Mouse (Mus musculus) thymus, adult 2 months (tissue): ENCODE data around the gene Lrp10.
A peak's percentile ranks its signal among the peaks of the same experiment; 100 is the strongest.

Source experiments
- CTCF ChIP-seq: fragments of 200-500 bp; IDR thresholded peaks from 2 replicates; pipeline ENCODE4 v1.5.1; 2012; ENCODE audit warnings: mild to moderate bottlenecking, control low read depth, low read length, moderate library complexity, borderline replicate concordance; ENCODE audit not compliant: control insufficient read depth, poor library complexity, insufficient read depth; ENCODE audit errors: extremely low read depth
- POLR2A ChIP-seq: fragments of 200-500 bp; IDR thresholded peaks from 2 replicates; pipeline ENCODE4 v1.6.1; 2012; ENCODE audit warnings: mild to moderate bottlenecking, low read length, control low read depth, moderate library complexity; ENCODE audit not compliant: control insufficient read depth, poor library complexity, insufficient read depth; ENCODE audit errors: extremely low read depth

DNA sequence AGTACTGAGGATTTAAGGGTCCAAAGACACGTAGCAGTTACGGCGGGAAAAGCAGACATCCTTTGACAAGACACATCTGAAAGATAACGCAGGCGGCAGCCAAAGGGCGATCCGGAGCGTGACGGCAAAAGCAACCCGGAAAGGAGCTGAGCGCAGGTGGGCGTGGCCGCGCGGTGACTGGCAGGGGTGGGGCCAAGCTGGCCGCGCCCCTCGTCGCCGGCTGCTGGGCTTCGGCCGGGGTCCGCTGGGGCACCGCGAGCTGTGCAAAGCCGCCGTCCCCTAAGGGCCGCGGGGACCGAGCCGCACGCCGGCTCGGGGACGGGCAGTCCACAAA is at the start of gene Lrp10:
- TF ChIP-seq CTCF = peak; percentile 41; the same call in 1 of the 2 replicates
- peak; percentile 65; the same call in 1 of the 2 replicates for TF ChIP-seq POLR2A
